Mouse (Mus musculus) heart, embryonic 11.5 days (tissue): Measurements from ENCODE around the gene Catip. TPM values are rescaled to one million over a fixed set of nuclear protein-coding genes. Genes with fewer than 3 reads are reported as not detected.
"Not testable (repeated sequence)": the region's sequence is repeated elsewhere in the genome, so short reads cannot be mapped to it uniquely, and the experiment has no call there.

ENCODE experiments used
- ATAC-seq: fragments of 200-750 bp; cut with Nextera tagmentation; replicated peaks from 2 replicates; pipeline ENCODE4 v1.8.0; 2017; ENCODE audit warnings: moderate library complexity; ENCODE audit not compliant: insufficient number of reproducible peaks, low FRiP score, low TSS enrichment
- H3K27ac ChIP-seq: fragments of 300-500 bp; sonication (generic); 2 replicates; pipeline ENCODE4 v1.5.1; 2014; ENCODE audit warnings: mild to moderate bottlenecking, low read depth, low read length
- H3K27me3 ChIP-seq: fragments of 300-500 bp; sonication (generic); 2 replicates; pipeline ENCODE4 v1.6.1; 2014; ENCODE audit warnings: mild to moderate bottlenecking, low read length, mixed read lengths; ENCODE audit not compliant: control insufficient read depth, insufficient read depth
- H3K36me3 ChIP-seq: fragments of 300-500 bp; sonication (generic); 2 replicates; pipeline ENCODE4 v1.6.1; 2014; ENCODE audit warnings: mild to moderate bottlenecking, low read length, moderate library complexity, mixed read lengths; ENCODE audit not compliant: control insufficient read depth, insufficient read depth
- H3K4me1 ChIP-seq: fragments of 300-500 bp; sonication (generic); 2 replicates; pipeline ENCODE4 v1.6.1; 2014; ENCODE audit warnings: low read length; ENCODE audit not compliant: control insufficient read depth, insufficient read depth
- H3K4me2 ChIP-seq: fragments of 300-500 bp; sonication (generic); 2 replicates; pipeline ENCODE4 v1.6.1; 2014; ENCODE audit warnings: mild to moderate bottlenecking, moderate library complexity
- H3K4me3 ChIP-seq: fragments of 300-500 bp; sonication (generic); 2 replicates; pipeline ENCODE4 v1.5.1; 2014; ENCODE audit warnings: low read depth, low read length
- H3K9ac ChIP-seq: fragments of 300-500 bp; sonication (generic); 2 replicates; pipeline ENCODE4 v1.6.1; 2014; ENCODE audit warnings: mild to moderate bottlenecking, low read depth, low read length, moderate library complexity
- H3K9me3 ChIP-seq: fragments of 300-500 bp; sonication (generic); replicated peaks from 2 replicates; pipeline ENCODE4 v1.6.1; 2016; ENCODE audit warnings: low read length; ENCODE audit not compliant: control insufficient read depth
- WGBS: fragments of 180-500 bp; shearing (Covaris S2); extraction: QIAGEN DNeasy Blood & Tissue Kit; methylation state at CpG from one replicate; pipeline ENCODE4 v1.1.7; 2014; ENCODE audit not compliant: insufficient replicate concordance; 5-methylcytosine and 5-hydroxymethylcytosine counted together
- polyA plus RNA-seq: library from polyadenylated mRNA; unstranded; fragments of >200 nt; fragmentation: Nextera tagmentation; extraction: Ambion mirVana; gene quantifications from 2 replicates; pipeline ENCODE4 v1.2.1, GENCODE M21; 2014

Catip gene
- polyA plus RNA-seq: 0.17 and 0.59 TPM in 2 replicates

DNA sequence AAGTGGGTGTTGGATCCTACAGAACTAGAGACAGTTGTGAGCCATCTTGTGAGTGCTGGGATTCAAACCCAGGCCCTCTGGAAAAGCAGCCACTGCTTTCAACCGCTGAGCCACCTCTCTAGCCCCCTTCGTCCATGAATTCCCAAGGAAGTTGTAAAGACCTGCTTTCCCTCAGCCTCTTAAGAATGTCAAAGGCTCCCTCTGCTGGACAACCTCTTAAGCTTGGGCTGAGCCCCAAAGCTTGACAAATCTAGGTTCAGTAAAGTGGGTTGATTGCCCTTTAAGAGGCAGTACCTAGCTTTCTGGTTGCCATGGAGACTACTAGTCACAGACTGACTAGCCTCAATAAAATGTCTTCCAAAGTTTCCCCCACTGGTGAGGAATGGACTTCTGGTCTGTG, at the start of gene Catip:
Gene Catip, plus strand, starts transcription at position 297 of the 400 bp plus-strand sequence.
- 8% methylated on average over 2 of the region's 2 CpGs for WGBS
- no peaks in the 10 kb centered on the region for H3K9me3 ChIP-seq
- no peak within 1 kb of the TSS for H3K4me3 ChIP-seq
- no peak; the same call in 1 of the 2 replicates for ATAC-seq
- H3K36me3 ChIP-seq: no peaks in the 10 kb centered on the region
- 0 out of 2 replicates have a peak within 1 kb of the TSS, but pooled peaks have one; percentile 1 for H3K4me2 ChIP-seq
- 0 out of 2 replicates have a peak, but pooled peaks cover 2% of the 10 kb centered on the region for H3K4me1 ChIP-seq
- no peak within 1 kb of the TSS for H3K9ac ChIP-seq
- H3K27ac ChIP-seq: no peak within 1 kb of the TSS
- H3K27me3 ChIP-seq: no peaks in the 10 kb centered on the region

DNA sequence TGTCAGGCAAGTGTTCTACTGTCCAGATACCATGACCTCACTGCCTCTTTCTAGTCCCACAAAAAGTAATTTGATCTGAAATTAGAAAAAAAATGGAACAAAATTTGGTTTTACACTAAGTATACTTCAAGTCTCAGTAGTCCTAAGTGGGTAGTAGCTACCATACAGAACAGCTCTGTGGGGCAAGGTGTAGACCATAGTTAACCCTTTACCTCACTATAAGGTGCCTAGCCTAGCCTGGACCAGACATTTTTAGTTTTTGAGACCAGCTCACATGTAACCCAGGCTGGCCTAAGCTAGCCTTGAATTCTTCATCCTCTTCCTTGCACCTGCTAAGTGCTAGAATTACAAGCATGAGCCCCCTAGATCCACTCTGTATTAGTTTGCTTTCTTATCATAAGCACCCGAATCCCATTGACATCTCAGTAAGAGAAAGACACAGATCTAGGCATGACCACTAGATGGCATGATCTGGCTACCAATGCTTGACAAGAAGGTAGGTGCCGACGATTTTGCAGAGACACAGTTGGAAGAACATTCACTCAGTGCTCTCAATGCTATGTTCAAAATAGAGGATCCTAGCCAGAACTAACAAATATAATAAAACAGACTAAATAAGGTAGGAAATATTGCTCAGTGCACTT, 48.7 kb upstream of the Catip start:
- WGBS: 1% methylated on average over 3 of the region's 3 CpGs
- H3K9ac ChIP-seq: no peak overlapping the region
- peaks cover 10% of the 10 kb centered on the region for H3K4me1 ChIP-seq
- H3K4me2 ChIP-seq: no peak overlapping the region
- no peaks in the 10 kb centered on the region for H3K9me3 ChIP-seq
- H3K36me3 ChIP-seq: no peaks in the 10 kb centered on the region
- H3K27ac ChIP-seq: 0 out of 2 replicates have a peak overlapping the region, but pooled peaks have one; percentile 29
- no peak overlapping the region for H3K4me3 ChIP-seq
- ATAC-seq: no peak
- no peaks in the 10 kb centered on the region for H3K27me3 ChIP-seq

DNA sequence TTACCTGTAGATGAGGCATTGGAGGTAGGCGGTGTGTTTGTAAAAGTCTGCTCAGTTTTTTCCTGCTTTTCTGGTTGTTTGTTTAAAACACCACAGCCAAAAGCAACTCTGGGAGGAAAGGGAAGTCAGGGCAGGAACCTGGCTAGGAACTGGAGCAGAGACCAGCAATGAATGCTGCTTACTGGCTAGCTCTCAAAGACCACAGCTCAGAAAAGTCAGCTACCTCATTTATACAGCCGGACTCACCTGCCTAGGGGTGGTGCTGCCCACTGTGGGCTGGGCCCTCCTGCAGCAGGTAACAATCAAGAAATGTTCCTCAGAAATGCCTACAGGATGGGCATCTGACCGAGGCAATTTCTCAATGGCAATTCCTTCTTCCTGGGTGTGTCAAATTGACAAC, 47.1 kb upstream of the Catip start:
- 77% methylated on average over 3 of the region's 3 CpGs for WGBS
- Histone ChIP-seq H3K36me3 (no peaks in the 10 kb centered on the region), H3K4me1 (peaks cover 3% of the 10 kb centered on the region), H3K9ac (no peak overlapping the region), H3K27me3 (no peaks in the 10 kb centered on the region), H3K9me3 (no peaks in the 10 kb centered on the region), H3K4me3 (no peak overlapping the region), H3K27ac (no peak overlapping the region), H3K4me2 (no peak overlapping the region)
- ATAC-seq: no peak

DNA sequence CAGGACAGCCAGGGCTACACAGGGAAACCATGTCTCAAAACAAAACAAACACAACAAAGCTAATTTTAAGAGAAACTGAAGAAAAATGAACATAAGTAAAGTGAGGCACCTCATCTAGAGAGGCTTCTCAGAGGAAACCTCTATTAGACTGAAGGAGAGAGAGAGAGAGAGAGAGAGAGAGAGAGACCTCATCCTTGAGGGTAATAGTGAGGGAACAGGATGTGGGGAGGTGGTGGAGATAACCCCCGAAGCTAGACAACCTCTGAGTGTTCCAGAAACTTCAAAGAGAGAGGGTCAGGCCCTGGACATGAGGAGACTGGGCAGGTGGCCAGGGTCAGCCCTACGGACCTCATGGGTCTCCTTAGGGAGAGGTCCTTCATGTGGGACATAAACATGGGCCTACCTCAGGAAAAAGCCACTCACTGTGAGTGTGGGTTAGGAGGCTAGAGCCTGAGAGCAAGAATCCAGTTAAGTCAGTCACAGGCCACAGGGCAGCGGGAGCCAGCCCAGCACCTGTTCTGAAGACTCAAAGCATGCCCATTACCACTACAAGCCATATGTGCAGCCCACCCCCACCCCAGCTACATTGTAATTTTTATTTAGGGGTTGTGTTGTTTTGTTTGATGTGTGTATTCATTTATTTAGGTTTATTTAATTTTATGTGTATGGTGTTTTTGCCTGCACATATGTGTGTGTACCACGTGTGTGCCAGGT, 45.6 kb upstream of the Catip start:
- WGBS: 68% methylated on average over 4 of the region's 4 CpGs
- Histone ChIP-seq H3K9ac (no peak overlapping the region), H3K4me2 (no peak overlapping the region), H3K27me3 (no peaks in the 10 kb centered on the region), H3K9me3 (no peaks in the 10 kb centered on the region), H3K4me3 (no peak overlapping the region), H3K4me1 (peaks cover 2% of the 10 kb centered on the region), H3K36me3 (no peaks in the 10 kb centered on the region), H3K27ac (no peak overlapping the region)
- no peak for ATAC-seq

DNA sequence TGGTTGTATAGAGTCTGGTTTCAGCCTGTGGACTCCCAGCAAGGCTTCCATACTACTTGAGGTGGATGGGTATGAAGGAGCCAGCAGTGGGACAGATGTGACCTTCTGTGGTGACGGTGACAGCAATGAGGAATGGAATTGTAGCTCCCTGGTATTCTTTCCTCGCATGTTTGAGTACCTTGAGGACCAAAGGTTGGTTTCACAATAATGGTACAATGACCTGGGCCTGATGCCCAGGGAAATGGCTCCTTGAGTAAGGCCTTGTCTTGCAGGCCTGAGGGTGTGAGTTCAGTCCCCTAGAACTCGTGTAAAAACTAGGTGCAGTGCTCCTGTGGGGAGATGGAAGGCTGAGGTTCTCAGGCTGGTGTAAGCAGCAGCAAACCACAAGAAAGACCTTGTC, 43.2 kb upstream of the Catip start:
- Histone ChIP-seq H3K4me2 (no peak overlapping the region), H3K27me3 (no peaks in the 10 kb centered on the region), H3K4me1 (peaks cover 10% of the 10 kb centered on the region), H3K4me3 (no peak overlapping the region), H3K36me3 (no peaks in the 10 kb centered on the region), H3K27ac (no peak overlapping the region), H3K9ac (no peak overlapping the region), H3K9me3 (no peaks in the 10 kb centered on the region)
- no peak for ATAC-seq
- 89% methylated on average over 3 of the region's 3 CpGs for WGBS

DNA sequence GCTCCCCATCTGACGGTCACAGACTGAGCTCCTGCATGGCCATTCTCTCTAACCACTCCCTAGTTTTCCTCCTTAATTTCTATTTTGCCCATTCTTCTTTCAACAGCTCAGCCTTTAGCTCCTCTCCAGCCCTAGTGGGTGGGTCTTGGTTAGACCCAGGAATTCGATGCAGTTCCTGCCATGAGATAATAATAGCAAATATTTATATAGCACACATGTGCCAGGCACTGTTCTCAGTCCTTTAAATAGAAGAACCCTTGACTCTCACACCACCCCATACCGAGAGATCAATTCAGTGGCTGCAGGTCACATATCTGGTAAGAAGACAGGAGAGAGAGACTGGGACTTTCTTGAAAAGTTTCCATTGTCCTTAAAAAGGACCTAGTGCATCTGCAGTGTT, 40.5 kb upstream of the Catip start:
- H3K4me3 ChIP-seq: no peak overlapping the region
- no peaks in the 10 kb centered on the region for H3K36me3 ChIP-seq
- H3K27me3 ChIP-seq: no peaks in the 10 kb centered on the region
- no peak for ATAC-seq
- no peak overlapping the region; the same call in 1 of the 2 replicates for H3K27ac ChIP-seq
- H3K9me3 ChIP-seq: no peaks in the 10 kb centered on the region
- WGBS: 54% methylated on average over 3 of the region's 3 CpGs
- no peak overlapping the region; the same call in 1 of the 2 replicates for H3K4me2 ChIP-seq
- H3K4me1 ChIP-seq: peaks cover 10% of the 10 kb centered on the region
- H3K9ac ChIP-seq: no peak overlapping the region

DNA sequence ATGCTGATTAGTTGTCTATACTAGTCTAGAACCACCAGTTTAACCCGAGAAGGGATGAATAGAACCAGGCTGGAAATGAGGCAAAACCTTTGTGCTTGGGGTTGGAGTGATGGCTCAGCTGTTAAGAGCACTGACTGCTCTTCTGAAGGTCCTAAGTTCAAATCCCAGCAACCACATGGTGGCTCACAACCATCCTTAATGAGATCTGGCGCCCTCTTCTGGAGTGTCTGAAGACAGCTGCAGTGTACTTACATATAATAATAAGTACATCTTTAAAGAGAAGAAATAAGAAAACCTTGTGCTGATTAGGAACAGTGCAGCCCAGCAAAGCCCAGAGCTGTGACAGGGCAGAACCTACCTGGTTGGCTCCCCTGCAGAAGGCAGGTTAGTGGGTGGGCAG, 35.0 kb upstream of the Catip start:
- H3K9ac ChIP-seq, H3K4me2 ChIP-seq, H3K27ac ChIP-seq, ATAC-seq, H3K36me3 ChIP-seq, H3K4me3 ChIP-seq, H3K9me3 ChIP-seq, H3K27me3 ChIP-seq: not testable (repeated sequence)
- H3K4me1 ChIP-seq: peaks cover 14% of the 10 kb centered on the region
- whole genome bisulfite sequencing: 67% methylated on average over 2 of the region's 2 CpGs

DNA sequence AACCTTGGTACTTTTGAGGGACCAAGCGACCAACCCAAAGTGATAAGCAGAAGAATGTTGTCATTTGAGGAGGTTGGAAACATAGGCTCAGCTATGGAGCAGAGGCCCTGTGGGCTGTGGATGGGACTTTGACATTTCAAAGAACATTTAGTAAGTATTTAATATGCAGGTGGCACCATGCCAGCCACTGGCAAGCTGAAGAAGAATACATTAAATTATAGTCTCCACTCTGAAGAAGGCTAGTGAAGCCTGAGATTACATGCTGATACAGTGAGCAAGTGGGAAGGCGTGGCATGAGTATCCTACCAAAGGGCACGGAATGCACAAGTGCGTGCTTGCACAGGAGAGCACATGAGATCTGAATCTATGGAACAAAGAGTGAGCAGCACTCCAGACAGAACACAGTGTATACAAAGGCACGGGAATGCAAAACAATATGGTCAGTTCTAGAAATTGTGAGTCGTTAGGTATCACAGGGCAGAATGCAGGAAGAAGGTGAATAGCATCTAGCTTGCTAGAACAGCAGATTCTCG, 31.9 kb upstream of the Catip start:
- Histone ChIP-seq H3K27ac (no peak overlapping the region), H3K27me3 (no peaks in the 10 kb centered on the region), H3K4me3 (no peak overlapping the region), H3K4me2 (no peak overlapping the region), H3K9me3 (no peaks in the 10 kb centered on the region), H3K4me1 (peaks cover 21% of the 10 kb centered on the region), H3K36me3 (peaks cover 4% of the 10 kb centered on the region; the same call in 1 of the 2 replicates), H3K9ac (no peak overlapping the region)
- no peak for ATAC-seq
- WGBS: 77% methylated on average over 7 of the region's 7 CpGs
